Mouse (Mus musculus) small intestine, adult 2 months (tissue): ENCODE results near the gene Fxyd2.

Experiments
- CTCF ChIP-seq: fragments of 200-500 bp; IDR thresholded peaks from 2 replicates; pipeline ENCODE4 v1.5.1; 2012; ENCODE audit warnings: low read depth, mild to moderate bottlenecking, control low read depth, inconsistent platforms, low read length, moderate library complexity, mixed read lengths; ENCODE audit not compliant: insufficient replicate concordance, insufficient read length; ENCODE audit errors: extremely low read depth
- POLR2A ChIP-seq: fragments of 200-500 bp; IDR thresholded peaks from 2 replicates; pipeline ENCODE4 v1.6.1; 2012; ENCODE audit warnings: low read depth, mild to moderate bottlenecking, control low read depth, inconsistent platforms, low read length, moderate library complexity

GRCm38 (mm10) chr9:45367716-45368115 is 31.8 kb upstream of the Fxyd2 start:
- TF ChIP-seq POLR2A, result no peak
- no peak for TF ChIP-seq CTCF
